Mouse (Mus musculus) central nervous system, embryonic 11.5 days (tissue): ENCODE measurements around the gene Tsku. TPM values are rescaled to one million over a fixed set of nuclear protein-coding genes. Genes with fewer than 3 reads are reported as not detected.

ENCODE experiments used
- polyA plus RNA-seq: library from polyadenylated mRNA; depleted of rRNA; stranded (reverse); fragments of >200 nt; gene quantifications from 2 replicates; pipeline ENCODE4 v1.2.3, GENCODE M21; 2012; rRNA removed

Tsku gene
- polyA plus RNA-seq: 7.1 and 16.4 TPM in 2 replicates

DNA sequence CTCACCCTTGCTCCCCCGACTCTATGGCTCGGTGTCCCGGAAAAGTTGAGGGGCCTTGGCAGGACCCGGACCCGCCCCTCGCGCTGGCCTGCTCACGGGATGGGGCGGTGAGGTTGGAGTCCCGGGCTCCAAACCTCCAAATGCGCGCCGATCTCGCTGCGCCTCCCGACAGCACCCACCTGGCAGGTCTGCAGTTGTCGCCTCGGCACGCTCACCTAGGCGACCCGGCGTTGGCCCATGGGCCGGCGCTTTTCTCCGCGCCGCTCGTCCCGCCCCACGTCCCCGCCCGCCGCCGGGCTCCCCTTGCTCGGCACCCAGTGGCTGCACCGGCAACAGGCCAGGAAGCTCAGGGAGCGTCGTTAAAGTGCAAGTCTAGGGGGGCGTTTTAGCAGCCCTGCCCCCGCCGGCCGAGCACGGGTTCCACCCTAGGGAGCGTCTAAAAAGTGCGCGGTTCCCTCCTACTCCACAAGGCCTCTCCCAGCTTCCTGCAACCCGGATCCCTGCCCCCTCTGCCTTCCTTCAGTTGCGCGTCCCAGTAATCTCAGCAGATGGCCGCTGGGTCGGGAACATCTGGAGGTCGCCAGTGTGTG lies at the start of gene Tsku:
TSS of gene Tsku (minus strand) at position 266 of the 590 bp plus-strand sequence.

DNA sequence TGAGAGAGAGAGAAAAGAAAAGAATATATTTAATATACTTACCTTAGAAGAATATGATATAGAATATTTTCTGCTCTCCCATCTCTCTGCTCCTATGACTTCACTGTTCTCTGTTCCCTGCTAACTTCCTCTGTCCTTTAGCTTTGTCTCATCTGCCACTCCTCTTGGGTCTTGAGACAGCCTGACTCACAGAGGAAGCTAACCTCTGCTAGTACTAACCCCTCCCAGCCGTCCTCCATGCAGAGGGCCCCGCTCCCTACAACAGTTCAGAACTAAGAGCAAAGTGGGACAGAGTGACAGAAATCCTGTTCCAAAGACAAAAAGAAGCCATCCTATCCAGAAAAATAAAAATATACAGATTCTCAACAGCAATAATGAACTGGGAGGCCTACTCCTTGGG lies 40.0 kb downstream of the Tsku start, which contains the start of gene Acer3:
TSS of gene Acer3 (minus strand) at position 126 of the 400 bp plus-strand sequence.

Other genes starting within 250 kb of the Tsku start
- gene Myo7a, start 241.8 kb downstream of the Tsku start, polyA plus RNA-seq: 13.7 and 21.4 TPM in 2 replicates
- gene Omp, start 215.8 kb downstream of the Tsku start, polyA plus RNA-seq: 0.27 and 0.38 TPM in 2 replicates
- 6.6 and 8.5 TPM in 2 replicates for gene Capn5, start 183.1 kb downstream of the Tsku start, polyA plus RNA-seq
- 0.06 and 0.10 TPM in 2 replicates for gene B3gnt6, start 161.8 kb downstream of the Tsku start, polyA plus RNA-seq
- 9.3 and 17.9 TPM in 2 replicates for gene Acer3, start 40.1 kb downstream of the Tsku start, polyA plus RNA-seq
- gene Gucy2d, start 79.1 kb upstream of the Tsku start, polyA plus RNA-seq: not detected in 2 replicates
- gene Lrrc32, start 128.0 kb upstream of the Tsku start, polyA plus RNA-seq: 3.4 and 5.6 TPM in 2 replicates